Mouse (Mus musculus) liver, postnatal 0 days (tissue): ENCODE measurements at regions not wholly inside any gene's neighbourhood (a gene's known extent, or its start where the extent isn't known, plus 50 kb on each side); places are given as distances from the start of the nearest gene placed in this dataset.
A peak's percentile ranks its signal among the peaks of the same experiment; 100 is the strongest.

Experiments used
- CTCF ChIP-seq: sonication (generic); IDR thresholded peaks from 2 replicates; pipeline ENCODE4 v1.5.1; 2016; ENCODE audit warnings: antibody characterized with exemption, low read depth
- EP300 ChIP-seq: IDR thresholded peaks from 2 replicates; pipeline ENCODE4 v1.6.1; 2016; ENCODE audit warnings: antibody characterized with exemption, low read depth, mild to moderate bottlenecking

GRCm38 (mm10) chr1:166819420-166819819 lies 137.8 kb upstream of the Fmo9 start:
- TF ChIP-seq EP300 (peak; percentile 47; the same call in 1 of the 2 replicates), CTCF (no peak)
